Mouse (Mus musculus) MEL (cell line): ENCODE measurements at regions not wholly inside any gene's neighbourhood (a gene's known extent, or its start where the extent isn't known, plus 50 kb on each side); places are given as distances from the start of the nearest gene placed in this dataset.

ENCODE experiments used
- DNase-seq: peaks from one replicate; pipeline ENCODE4 v3.0.0; 2011; ENCODE audit warnings: low read depth, low spot score
- H3K27ac ChIP-seq: 2 replicates; pipeline ENCODE4 v1.5.1; 2012; ENCODE audit warnings: low read depth, mild to moderate bottlenecking, control low read depth, low read length, moderate library complexity; ENCODE audit not compliant: control insufficient read depth
- H3K27me3 ChIP-seq, 2 experiments: fragments of 150-350 bp in 1 of 2; sonication (generic) in 1 of 2; 2 replicates each; pipeline ENCODE4 v1.6.1; 2012; ENCODE audit warnings: low read length in 2 of 2, mild to moderate bottlenecking in 2 of 2, improper control_type of control experiment in 1 of 2, moderate library complexity in 1 of 2; ENCODE audit not compliant: insufficient read depth in 2 of 2, control insufficient read depth in 1 of 2
- H3K36me3 ChIP-seq, 2 experiments: 2 replicates each; pipeline ENCODE4 v1.6.1; 2012 to 2014; ENCODE audit warnings: low read length in 2 of 2, improper control_type of control experiment in 1 of 2, inconsistent platforms in 1 of 2, mild to moderate bottlenecking in 1 of 2; ENCODE audit not compliant: insufficient read depth in 2 of 2, control insufficient read depth in 1 of 2
- H3K4me1 ChIP-seq, 2 experiments: fragments of 150-350 bp in 1 of 2; sonication (generic) in 1 of 2; 2 replicates each; pipeline ENCODE4 v1.6.1; 2012; ENCODE audit warnings: low read length in 2 of 2, improper control_type of control experiment in 1 of 2, mild to moderate bottlenecking in 1 of 2; ENCODE audit not compliant: insufficient read depth in 2 of 2, control insufficient read depth in 1 of 2
- H3K4me3 ChIP-seq, 2 experiments: fragments of 150-350 bp in 1 of 2; sonication (generic) in 1 of 2; 2 replicates each; pipeline ENCODE4 v1.5.1; 2012; ENCODE audit warnings: low read depth in 2 of 2, low read length in 2 of 2, mild to moderate bottlenecking in 2 of 2, moderate library complexity in 2 of 2, control low read depth in 1 of 2, improper control_type of control experiment in 1 of 2; ENCODE audit not compliant: control insufficient read depth in 1 of 2, insufficient read depth in 1 of 2
- H3K79me2 ChIP-seq: 2 replicates; pipeline ENCODE4 v1.6.1; 2012; ENCODE audit warnings: mild to moderate bottlenecking, low read length, moderate library complexity; ENCODE audit not compliant: control insufficient read depth, poor library complexity, insufficient read depth
- H3K9ac ChIP-seq: 2 replicates; pipeline ENCODE4 v1.6.1; 2012; ENCODE audit warnings: low read depth, mild to moderate bottlenecking, control low read depth, low read length, moderate library complexity; ENCODE audit not compliant: control insufficient read depth, poor library complexity, severe bottlenecking
- H3K9me3 ChIP-seq: fragments of 150-350 bp; sonication (generic); replicated peaks from 2 replicates; pipeline ENCODE4 v1.6.1; 2012; ENCODE audit warnings: mild to moderate bottlenecking, low read length, improper control_type of control experiment, moderate library complexity; ENCODE audit not compliant: insufficient read depth
- BHLHE40 ChIP-seq: IDR thresholded peaks from 2 replicates; pipeline ENCODE4 v1.6.1; 2012; ENCODE audit warnings: low read depth, mild to moderate bottlenecking, inconsistent platforms, low read length, improper control_type of control experiment, borderline replicate concordance
- CTCF ChIP-seq, 3 experiments: IDR thresholded peaks in 2 of 3; conservative IDR thresholded peaks in 1 of 3; 2 replicates each; pipeline ENCODE4 v1.5.1; 2011 to 2012; ENCODE audit warnings: low read length in 3 of 3, low read depth in 2 of 3, mild to moderate bottlenecking in 2 of 3, improper control_type of control experiment in 1 of 3, inconsistent platforms in 1 of 3, mixed read lengths in 1 of 3, moderate library complexity in 1 of 3; ENCODE audit not compliant: control insufficient read depth in 1 of 3, insufficient read depth in 1 of 3, poor library complexity in 1 of 3, severe bottlenecking in 1 of 3
- ELF1 ChIP-seq: IDR thresholded peaks from 2 replicates; pipeline ENCODE4 v1.6.1; 2014; ENCODE audit warnings: low read depth, mild to moderate bottlenecking, inconsistent platforms, low read length, improper control_type of control experiment, moderate library complexity
- EP300 ChIP-seq, 2 experiments: IDR thresholded peaks; 2 replicates each; pipeline ENCODE4 v1.6.1; 2011; ENCODE audit warnings: improper control_type of control experiment in 2 of 2, low read length in 2 of 2, low read depth in 1 of 2, mild to moderate bottlenecking in 1 of 2
- GATA1 ChIP-seq: IDR thresholded peaks from 2 replicates; pipeline ENCODE4 v1.6.1; 2011; ENCODE audit warnings: low read depth, low read length, improper control_type of control experiment
- HCFC1 ChIP-seq: IDR thresholded peaks from 2 replicates; pipeline ENCODE4 v1.6.1; 2012; ENCODE audit warnings: low read depth, mild to moderate bottlenecking, inconsistent platforms, low read length, improper control_type of control experiment, moderate library complexity
- KAT2A ChIP-seq: conservative IDR thresholded peaks from 2 replicates; pipeline ENCODE4 v1.6.1; 2012; ENCODE audit warnings: low read depth, low read length, improper control_type of control experiment, inconsistent platforms
- MAX ChIP-seq: IDR thresholded peaks from 2 replicates; pipeline ENCODE4 v1.6.1; 2011; ENCODE audit warnings: low read length, improper control_type of control experiment
- MAZ ChIP-seq: IDR thresholded peaks from 2 replicates; pipeline ENCODE4 v1.6.1; 2012; ENCODE audit warnings: low read depth, mild to moderate bottlenecking, inconsistent platforms, low read length, improper control_type of control experiment
- MEF2A ChIP-seq: IDR thresholded peaks from 2 replicates; pipeline ENCODE4 v1.6.1; 2014; ENCODE audit warnings: low read depth, mild to moderate bottlenecking, inconsistent platforms, low read length, improper control_type of control experiment; ENCODE audit not compliant: poor library complexity, insufficient replicate concordance, severe bottlenecking; ENCODE audit errors: extremely low read depth
- MYC ChIP-seq: IDR thresholded peaks from 2 replicates; pipeline ENCODE4 v1.6.1; 2011; ENCODE audit warnings: low read depth, mild to moderate bottlenecking, low read length, improper control_type of control experiment, moderate library complexity
- NELFE ChIP-seq: IDR thresholded peaks from 2 replicates; pipeline ENCODE4 v1.6.1; 2011; ENCODE audit warnings: low read depth, low read length, improper control_type of control experiment
- NRF1 ChIP-seq: IDR thresholded peaks from 2 replicates; pipeline ENCODE4 v1.6.1; 2014; ENCODE audit warnings: low read depth, mild to moderate bottlenecking, inconsistent platforms, low read length, improper control_type of control experiment, moderate library complexity; ENCODE audit not compliant: poor library complexity, insufficient read depth, severe bottlenecking
- POLR2A ChIP-seq, 2 experiments: IDR thresholded peaks; 2 replicates each; pipeline ENCODE4 v1.6.1; 2011 to 2012; ENCODE audit warnings: low read length in 2 of 2, mild to moderate bottlenecking in 2 of 2, control low read depth in 1 of 2, improper control_type of control experiment in 1 of 2, low read depth in 1 of 2, moderate library complexity in 1 of 2; ENCODE audit not compliant: control insufficient read depth in 1 of 2, insufficient read depth in 1 of 2, poor library complexity in 1 of 2
- POLR2AphosphoS2 ChIP-seq: IDR thresholded peaks from 2 replicates; pipeline ENCODE4 v1.6.1; 2011; ENCODE audit warnings: low read length, improper control_type of control experiment
- POLR2AphosphoS5 ChIP-seq: IDR thresholded peaks from 2 replicates; pipeline ENCODE4 v1.6.1; 2012; ENCODE audit warnings: low read depth, borderline replicate concordance, mild to moderate bottlenecking, inconsistent platforms, low read length, moderate library complexity, mixed read lengths
- SIN3A ChIP-seq: IDR thresholded peaks from 2 replicates; pipeline ENCODE4 v1.6.1; 2012; ENCODE audit warnings: low read length, improper control_type of control experiment, inconsistent platforms
- SMC3 ChIP-seq: IDR thresholded peaks from 2 replicates; pipeline ENCODE4 v1.6.1; 2011; ENCODE audit warnings: low read depth, low read length, improper control_type of control experiment
- TBP ChIP-seq: IDR thresholded peaks from 2 replicates; pipeline ENCODE4 v1.8.0; 2011; ENCODE audit warnings: low read depth, low read length, improper control_type of control experiment
- TCF12 ChIP-seq: IDR thresholded peaks from 2 replicates; pipeline ENCODE4 v1.6.1; 2014; ENCODE audit warnings: low read depth, mild to moderate bottlenecking, inconsistent platforms, low read length, improper control_type of control experiment, moderate library complexity
- UBTF ChIP-seq: IDR thresholded peaks from 2 replicates; pipeline ENCODE4 v1.6.1; 2012; ENCODE audit warnings: low read depth, mild to moderate bottlenecking, inconsistent platforms, low read length, improper control_type of control experiment, moderate library complexity, borderline replicate concordance; ENCODE audit not compliant: insufficient read depth
- USF1 ChIP-seq: IDR thresholded peaks from 2 replicates; pipeline ENCODE4 v1.6.1; 2014; ENCODE audit warnings: low read depth, mild to moderate bottlenecking, inconsistent platforms, low read length, improper control_type of control experiment, moderate library complexity
- USF2 ChIP-seq, 2 experiments: IDR thresholded peaks; 2 replicates each; pipeline ENCODE4 v1.6.1; 2011 to 2012; ENCODE audit warnings: improper control_type of control experiment in 2 of 2, low read length in 2 of 2, borderline replicate concordance in 1 of 2, inconsistent platforms in 1 of 2, low read depth in 1 of 2, mild to moderate bottlenecking in 1 of 2; ENCODE audit not compliant: insufficient read depth in 1 of 2
- ZC3H11A ChIP-seq: IDR thresholded peaks from 2 replicates; pipeline ENCODE4 v1.6.1; 2012; ENCODE audit warnings: low read depth, mild to moderate bottlenecking, inconsistent platforms, low read length, improper control_type of control experiment
- ZKSCAN1 ChIP-seq: IDR thresholded peaks from 2 replicates; pipeline ENCODE4 v1.6.1; 2012; ENCODE audit warnings: low read depth, mild to moderate bottlenecking, inconsistent platforms, low read length, improper control_type of control experiment, moderate library complexity
- ZMIZ1 ChIP-seq: IDR thresholded peaks from 2 replicates; pipeline ENCODE4 v1.6.1; 2012; ENCODE audit warnings: low read depth, mild to moderate bottlenecking, inconsistent platforms, low read length, improper control_type of control experiment, moderate library complexity
- ZNF384 ChIP-seq: IDR thresholded peaks from 2 replicates; pipeline ENCODE4 v1.6.1; 2012; ENCODE audit warnings: low read depth, mild to moderate bottlenecking, inconsistent platforms, low read length, improper control_type of control experiment

DNA sequence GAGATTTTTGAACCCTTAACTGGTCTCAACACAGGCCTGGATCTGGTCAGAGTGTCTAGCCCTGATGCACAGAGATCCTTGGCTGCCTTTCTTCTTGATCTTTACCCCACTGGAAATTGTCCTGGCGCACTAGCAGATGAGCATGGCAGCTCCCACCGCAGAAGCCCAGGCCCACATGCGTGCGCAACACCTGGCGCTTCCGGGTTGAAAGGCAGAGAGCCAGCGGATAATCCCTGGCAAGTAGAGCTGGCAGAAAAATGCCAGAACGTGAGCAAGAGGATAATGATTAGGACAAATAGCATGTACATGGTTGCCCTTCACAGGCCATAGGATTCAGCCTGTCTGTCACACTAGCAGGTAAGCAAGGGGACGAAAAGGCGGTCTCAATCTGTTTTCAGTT lies 95.0 kb upstream of the Aco1 start:
- Histone ChIP-seq H3K27ac (no peak overlapping the region), H3K9ac (no peak overlapping the region), H3K27me3 (no peaks in the 10 kb centered on the region), H3K9me3 (no peaks in the 10 kb centered on the region), H3K36me3 (no peaks in the 10 kb centered on the region), H3K4me1 (no peaks in the 10 kb centered on the region), H3K4me3 (no peak overlapping the region), H3K79me2 (no peaks in the 10 kb centered on the region)
- TF ChIP-seq NELFE (no peak), HCFC1 (no peak), POLR2AphosphoS2 (no peak), KAT2A (no peak), BHLHE40 (no peak), TBP (no peak), ZKSCAN1 (no peak), MYC (no peak), POLR2AphosphoS5 (no peak), ELF1 (no peak), SMC3 (no peak), ZMIZ1 (no peak), MEF2A (no peak), GATA1 (no peak), ZNF384 (no peak)
- DNase-seq = no peak

- Histone ChIP-seq H3K27me3 (no peaks in the 10 kb centered on the region), H3K79me2 (no peaks in the 10 kb centered on the region), H3K4me1 (no peaks in the 10 kb centered on the region), H3K27ac (no peak overlapping the region), H3K4me3 (no peak overlapping the region)
- no peak for DNase-seq
- TF ChIP-seq NELFE (no peak), POLR2AphosphoS5 (no peak), ZNF384 (no peak), USF2 (IDR thresholded peaks at IDR 0.05; ENCODE audit: borderline replicate concordance in 1 of 2, insufficient read depth in 1 of 2, low read depth in 1 of 2, low read length in 2 of 2) (no peak), ZC3H11A (no peak), MAZ (no peak), TBP (no peak), SIN3A (no peak), TCF12 (no peak), MAX (no peak), UBTF (no peak), NRF1 (no peak), BHLHE40 (no peak), EP300 (IDR thresholded peaks at IDR 0.05; ENCODE audit: low read depth in 1 of 2, low read length in 2 of 2) (no peak), KAT2A (no peak), POLR2A (IDR thresholded peaks at IDR 0.05; ENCODE audit: control insufficient read depth in 1 of 2, insufficient read depth in 1 of 2, low read depth in 1 of 2, low read length in 2 of 2, poor library complexity in 1 of 2) (no peak), USF1 (no peak), CTCF (IDR thresholded peaks at IDR 0.05 in 2 of 3, conservative IDR thresholded peaks at IDR 0.05 in 1 of 3; ENCODE audit: control insufficient read depth in 1 of 3, insufficient read depth in 1 of 3, low read depth in 2 of 3, low read length in 3 of 3, poor library complexity in 1 of 3, severe bottlenecking in 1 of 3) (no peak), HCFC1 (no peak), SMC3 (no peak)
- TF ChIP-seq, all 39 proteins: peak for 0
- H3K9ac ChIP-seq = no peak overlapping the region
- no peaks in the 10 kb centered on the region for H3K36me3 ChIP-seq
- H3K9me3 ChIP-seq = no peaks in the 10 kb centered on the region
Observed at GRCm38 (mm10) chr4:40049086-40049485, 93.8 kb upstream of the Aco1 start.
